Mouse (Mus musculus) lung, postnatal 25 days (tissue): ENCODE data around the gene Shc1.
A peak's percentile ranks its signal among the peaks of the same experiment; 100 is the strongest.

Experiments used
- DNase-seq: peaks from one replicate; pipeline ENCODE4 v3.0.0; 2022; ENCODE audit warnings: low spot score

The Shc1 gene

DNA sequence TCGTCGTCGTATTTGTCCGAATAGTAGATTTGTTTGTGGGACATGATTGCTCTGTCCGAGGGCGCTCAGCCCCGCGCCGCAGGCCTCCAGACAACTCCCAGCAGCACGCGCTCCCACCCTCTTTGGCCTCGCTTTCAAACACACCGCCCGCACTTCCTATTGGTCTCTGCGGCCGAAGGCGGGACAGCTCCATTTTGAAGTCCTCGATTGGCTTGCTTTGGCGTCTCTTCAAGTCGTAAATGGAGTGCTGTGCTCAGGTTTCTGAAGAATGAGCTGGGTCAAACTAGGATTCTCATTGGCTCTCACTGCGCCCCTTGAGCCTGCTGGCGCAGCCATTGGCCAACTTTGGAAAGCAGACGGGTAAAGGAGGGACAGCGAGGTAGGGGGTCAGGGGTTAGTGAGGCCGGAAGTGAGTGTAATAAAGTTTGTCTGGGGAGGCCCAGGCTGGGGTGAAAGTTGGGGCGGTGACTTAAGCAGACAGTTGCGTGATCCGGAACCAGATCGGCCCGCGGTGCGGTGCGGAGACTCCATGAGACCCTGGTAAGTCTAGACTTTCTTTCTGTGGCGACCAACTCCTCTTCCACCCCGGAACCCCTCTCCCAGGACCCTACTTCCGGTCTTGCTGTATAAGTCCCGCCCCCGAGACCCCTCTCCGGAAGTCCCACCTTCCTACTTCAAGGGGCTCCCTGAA is at the start of gene Shc1, which contains the start of gene Cks1b:
Shc1 (plus strand) TSS at position 274 of the 691 bp plus-strand sequence.
Cks1b (minus strand) TSS at position 214 of the 691 bp plus-strand sequence.
- peak; percentile 99 for DNase-seq

DNA sequence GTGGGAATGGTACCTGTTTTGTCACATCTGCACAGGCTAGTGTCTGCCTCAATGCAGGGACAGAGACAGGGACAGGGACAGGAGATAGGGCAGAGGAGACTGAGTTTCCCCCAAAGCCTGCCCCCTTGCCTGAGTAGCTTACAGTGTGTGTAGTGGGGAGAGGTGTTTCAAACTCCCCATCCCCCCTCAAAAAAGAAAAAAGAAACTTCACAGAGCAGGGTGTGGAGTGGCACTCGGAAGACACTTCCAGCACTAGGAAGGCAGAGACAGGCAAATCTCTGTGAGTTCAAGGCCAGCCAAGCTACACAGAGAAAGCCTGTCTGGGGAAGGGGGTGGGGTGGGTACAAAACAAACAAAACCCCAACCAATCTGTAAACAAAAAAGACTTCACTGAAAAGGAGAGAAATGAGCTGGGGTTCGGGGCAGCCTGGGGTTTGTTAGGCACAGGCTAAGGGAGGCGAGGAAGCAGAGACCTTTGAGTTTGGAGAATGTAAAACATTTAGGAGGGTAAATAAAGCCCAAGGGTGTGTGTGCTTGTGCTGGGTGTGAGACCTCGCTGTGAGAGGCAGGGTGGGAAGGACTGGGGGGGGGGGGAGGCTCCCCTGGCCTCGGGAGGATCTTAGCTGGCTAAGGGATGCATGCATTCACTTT is 44.5 kb upstream of the Shc1 start:
- DNase-seq: no peak

DNA sequence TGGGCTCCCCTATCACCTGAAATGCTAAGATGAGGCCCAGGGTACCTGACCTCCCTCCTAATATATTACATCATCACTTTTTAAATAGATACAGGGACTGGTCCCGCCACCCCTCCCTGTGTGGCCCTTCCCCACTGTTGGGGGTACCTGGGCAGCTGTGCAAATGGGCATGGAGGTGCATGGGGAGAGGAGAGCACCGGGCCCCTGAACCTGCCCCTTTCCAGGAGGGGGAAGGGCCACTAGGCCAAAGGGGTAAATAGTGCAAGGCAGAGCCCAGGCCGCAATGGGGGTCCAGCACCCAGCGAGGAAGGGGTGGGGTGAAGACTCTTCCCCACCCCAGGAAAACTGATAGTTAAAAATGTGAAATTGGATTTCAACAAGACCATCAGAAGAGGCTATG is 40.4 kb upstream of the Shc1 start:
- no peak for DNase-seq

DNA sequence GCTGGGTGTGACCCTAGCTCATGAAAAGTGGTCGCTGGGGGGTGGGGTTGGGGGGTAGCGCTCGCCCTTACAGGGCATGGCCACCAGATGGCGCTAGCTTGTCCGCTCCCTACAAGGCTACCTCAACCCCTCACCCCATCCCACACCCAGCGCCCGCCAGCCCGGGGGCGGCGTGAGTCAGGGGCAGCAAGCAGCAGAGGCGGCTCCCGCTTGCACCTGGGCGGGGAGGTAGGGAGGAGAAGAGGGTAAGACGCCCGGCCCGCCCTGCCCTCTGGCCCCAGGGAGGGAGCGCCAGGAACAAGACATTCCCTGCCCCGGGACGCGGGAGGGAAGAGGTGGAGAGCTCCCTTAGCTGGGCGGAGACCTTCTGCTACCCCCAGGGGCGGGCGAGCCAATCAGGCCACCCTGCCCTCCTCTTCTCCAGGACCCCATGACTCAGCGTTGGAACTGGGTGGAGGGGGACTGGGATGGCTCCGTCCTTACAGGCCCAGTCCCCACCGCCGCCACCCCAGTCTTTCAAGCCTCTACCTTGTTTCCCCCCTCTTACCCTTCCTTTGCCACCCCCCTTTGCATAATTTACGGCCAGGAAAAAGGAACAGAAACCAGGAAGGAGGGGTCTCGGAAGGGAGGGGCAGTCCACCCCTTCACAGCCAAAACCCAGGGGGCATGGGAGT is 39.7 kb upstream of the Shc1 start:
- no peak for DNase-seq

DNA sequence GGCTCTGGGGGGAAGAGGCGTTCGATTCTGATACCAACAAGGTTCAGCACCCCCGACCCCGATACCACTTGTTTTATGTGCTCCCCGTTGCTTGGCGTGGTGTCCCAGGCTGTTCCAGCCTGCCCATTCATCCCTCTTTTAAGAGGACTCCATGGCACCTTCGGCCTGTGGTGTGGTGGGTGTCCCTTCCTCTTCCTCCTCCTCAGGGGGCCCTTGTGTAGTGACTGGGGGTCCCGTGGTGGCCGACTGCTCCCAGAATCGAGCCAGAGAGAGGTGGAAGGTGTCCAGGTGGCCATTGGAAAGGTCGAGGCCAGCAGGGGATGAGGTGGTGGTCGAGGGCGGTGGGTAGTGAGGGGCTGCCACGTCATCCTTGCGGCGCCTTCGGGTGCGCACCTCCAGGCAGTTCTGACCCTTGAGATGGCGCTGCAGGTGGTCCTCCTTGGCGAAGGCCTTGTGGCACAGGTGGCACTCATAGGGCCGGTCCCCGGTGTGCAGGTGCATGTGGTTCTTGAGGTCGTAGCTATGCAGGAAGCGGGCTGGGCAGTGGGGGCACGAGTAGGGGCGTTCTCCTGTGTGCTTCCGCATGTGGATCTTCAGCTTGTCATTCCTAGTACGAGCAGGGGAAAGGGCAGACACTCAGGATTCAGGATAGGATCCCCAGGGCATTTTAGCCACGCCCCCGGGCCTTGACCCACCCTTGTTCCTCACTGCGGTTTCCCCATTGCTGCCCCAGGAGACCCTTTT is 38.7 kb upstream of the Shc1 start:
- no peak for DNase-seq

DNA sequence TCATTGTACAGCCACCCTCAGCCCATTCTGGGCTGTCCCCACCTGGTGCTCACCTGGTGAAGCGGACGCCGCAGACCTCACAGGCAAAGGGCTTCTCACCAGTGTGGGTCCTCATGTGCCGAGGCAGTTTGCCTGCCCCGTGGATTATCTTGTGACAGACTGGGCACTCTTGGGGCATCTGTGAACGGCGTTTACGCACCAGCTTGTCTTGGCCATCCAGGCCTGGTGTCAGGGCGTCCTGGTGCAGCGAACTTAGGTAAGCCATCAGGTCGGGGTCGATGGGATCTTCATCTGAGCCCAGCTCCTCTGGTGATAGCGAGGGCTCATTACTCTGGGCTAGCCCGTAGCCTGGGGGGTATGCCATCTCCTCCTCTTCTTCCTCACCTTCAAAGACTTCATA is 38.0 kb upstream of the Shc1 start:
- DNase-seq: no peak

DNA sequence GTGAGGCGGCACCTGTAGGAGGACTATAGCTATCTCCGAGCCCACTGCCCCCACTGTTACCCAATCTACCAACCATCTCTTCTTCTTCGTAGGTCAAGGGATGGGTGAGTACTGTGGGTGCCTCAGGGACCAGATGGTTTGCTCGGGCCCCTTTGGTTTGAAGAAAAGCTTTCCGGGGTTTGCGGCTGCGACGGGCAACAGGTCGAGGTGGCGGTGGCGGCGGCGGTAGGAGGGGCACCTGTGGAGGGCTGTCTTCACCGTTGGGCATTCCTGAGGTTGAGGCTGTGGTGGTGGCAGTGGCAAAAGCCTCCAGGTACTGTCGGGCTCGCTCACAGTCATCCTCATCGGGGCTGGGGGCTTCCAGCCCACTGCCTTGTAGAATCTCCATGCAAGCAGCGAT is 37.5 kb upstream of the Shc1 start:
- DNase-seq: no peak

DNA sequence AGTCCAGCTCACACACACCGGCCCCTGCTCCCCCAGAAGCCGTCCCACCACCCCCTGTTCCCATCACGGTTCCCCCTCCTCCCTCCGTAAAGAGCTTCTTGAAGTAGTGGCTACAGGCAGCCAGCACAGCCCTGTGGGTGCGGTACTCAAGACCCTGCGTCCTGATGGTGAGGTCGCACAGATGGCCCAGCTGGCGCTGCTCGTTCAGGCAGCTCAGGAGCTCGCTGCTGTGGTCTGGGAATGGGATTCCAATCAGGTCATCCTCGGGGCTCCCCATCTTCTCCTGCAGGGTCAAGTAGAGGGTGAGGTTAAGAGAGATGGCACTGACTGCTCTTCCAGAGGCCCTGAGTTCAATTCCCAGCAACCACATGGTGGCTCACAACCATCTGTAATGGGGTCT is 37.0 kb upstream of the Shc1 start:
- no peak for DNase-seq

DNA sequence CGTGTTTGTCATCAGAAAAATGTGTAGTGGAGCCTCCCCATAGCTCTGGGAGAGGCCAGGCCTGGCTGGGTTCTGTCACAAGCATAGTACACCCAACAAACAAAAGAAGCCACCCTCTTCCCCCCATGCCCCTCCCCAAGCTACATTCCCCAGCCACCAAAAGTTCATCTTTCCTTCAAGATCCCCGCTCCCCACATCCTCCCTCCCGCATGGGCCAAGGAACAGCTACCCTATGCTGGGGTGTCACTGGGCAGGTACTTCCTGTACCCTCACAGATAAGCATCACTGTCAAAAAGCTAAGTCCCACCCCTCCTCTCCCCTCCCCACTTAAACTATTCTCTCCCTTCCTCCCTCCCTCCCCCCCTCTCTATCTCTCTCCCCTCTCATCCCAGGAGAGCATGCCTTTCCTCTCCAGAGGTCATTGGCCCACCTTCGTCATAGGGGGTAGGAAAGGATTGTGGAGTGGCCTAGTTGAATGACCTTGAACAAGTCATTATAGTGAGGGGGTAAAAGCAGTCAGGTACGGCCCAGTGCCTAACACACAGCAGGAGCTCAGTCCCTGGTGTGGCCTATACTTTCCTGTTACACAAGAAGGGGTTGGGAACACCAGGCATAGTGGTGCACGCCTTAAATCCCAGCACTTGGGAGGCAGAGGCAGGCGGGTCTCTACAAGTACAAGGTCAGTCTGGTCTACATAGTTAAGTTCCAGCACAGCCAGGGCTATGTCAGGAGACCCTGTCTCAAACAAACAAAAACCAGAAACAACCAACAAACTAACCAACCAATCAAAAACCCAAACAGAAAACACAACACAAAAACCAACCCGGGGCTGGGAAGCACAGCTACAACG is 36.0 kb upstream of the Shc1 start:
- DNase-seq: no peak

DNA sequence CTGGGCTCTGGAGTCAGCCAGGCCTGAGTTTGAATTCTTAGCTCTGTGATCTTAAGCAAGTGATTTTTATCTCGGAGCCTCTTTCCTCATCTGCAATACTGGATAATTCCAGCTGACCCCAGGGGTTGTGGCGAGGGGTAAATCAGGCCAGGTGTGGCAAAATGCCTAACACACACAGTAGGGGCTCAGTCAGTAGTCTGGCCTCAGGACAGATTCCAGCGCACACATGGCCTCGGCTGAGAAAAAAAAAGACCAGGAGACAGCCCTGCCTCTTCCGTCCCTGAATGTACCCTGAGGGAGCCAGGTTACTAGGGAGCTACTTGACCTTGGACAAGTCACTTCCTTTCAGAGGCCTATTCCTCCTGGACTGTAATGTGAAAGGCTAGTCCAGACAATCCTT is 35.3 kb upstream of the Shc1 start:
- DNase-seq: no peak

DNA sequence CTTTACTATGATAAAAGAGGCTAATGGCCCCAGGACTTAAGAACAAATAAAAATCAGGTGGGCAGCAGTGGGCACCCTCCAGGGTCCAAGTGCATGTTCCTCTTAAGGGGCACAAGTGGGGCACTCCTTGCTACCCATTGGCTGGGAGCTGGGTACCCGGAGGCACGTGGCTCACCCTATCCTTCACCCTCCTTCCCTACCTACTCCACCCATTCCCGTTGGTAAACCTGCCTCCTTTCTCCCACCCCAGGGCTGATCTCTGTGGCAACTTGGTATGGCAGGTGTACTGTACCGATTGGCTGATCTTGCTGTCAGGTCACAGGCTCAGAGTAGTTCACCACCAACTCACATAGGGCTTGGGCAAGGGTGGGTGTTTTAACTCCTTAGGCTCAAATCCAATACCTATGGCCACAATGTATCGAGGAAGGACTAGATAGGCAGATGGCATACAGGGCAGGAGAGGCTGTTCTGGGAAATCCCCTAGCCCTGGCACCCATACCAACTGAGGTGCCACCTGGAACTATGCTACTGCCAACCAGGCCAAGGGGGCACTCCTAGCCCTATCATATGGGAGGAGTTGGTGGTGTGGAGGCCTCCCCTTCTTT is 34.5 kb upstream of the Shc1 start:
- no peak for DNase-seq

DNA sequence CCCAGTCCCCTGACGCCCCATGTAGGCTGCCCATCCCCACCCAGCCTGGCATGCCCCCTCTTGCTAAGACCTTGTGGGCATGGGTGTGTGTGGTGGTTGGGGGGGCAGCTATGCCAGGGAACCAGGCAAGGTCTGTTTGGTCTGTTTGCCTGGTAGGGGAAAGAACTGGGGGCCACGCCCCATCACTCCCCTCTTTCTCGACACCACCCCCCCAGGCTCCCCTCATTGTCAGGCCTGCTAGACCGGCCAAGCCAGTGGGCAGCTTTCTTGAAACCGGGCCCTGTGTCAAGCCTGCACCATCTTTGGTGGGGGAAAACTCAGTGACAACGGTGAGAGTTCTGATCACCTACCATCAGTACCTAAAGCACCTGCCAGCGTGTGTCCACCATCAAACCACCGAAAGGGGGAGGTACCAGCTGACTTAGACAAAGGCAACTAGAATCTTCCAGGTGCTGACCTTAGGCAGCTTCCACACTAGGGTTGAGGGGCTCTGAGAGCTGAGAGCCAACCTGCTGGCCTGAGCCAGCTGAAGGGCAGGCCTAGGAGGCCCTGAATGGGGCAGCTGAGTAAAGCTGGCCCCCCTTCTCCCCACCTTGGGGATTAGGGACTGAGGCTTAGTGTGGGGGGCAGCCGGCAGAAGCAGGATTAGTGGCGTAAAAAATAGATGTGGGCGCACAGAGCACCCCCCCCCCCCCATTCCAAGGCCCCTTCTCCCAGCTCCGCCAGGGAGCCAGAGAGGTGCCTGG is 33.7 kb upstream of the Shc1 start:
- DNase-seq: no peak

DNA sequence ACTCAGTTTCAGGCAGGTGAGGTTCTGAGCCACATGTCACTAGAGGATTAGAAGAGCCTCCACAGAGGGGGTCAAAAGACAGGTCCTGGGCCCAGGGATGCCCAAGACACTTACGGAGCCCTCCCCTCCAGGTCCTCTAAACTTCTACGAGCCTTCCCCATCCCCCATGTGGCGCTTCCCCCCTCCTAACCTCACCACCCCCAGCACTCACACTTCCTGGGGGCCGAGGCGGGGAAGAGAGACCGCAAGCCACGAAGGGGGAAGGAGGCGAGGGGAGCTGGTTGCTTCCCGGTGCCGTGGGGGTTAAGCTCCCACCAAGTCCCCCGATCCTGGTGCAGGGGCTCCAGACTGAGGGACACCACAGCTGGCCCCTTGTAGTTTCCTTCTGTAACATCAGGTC is 32.8 kb upstream of the Shc1 start:
- no peak for DNase-seq

DNA sequence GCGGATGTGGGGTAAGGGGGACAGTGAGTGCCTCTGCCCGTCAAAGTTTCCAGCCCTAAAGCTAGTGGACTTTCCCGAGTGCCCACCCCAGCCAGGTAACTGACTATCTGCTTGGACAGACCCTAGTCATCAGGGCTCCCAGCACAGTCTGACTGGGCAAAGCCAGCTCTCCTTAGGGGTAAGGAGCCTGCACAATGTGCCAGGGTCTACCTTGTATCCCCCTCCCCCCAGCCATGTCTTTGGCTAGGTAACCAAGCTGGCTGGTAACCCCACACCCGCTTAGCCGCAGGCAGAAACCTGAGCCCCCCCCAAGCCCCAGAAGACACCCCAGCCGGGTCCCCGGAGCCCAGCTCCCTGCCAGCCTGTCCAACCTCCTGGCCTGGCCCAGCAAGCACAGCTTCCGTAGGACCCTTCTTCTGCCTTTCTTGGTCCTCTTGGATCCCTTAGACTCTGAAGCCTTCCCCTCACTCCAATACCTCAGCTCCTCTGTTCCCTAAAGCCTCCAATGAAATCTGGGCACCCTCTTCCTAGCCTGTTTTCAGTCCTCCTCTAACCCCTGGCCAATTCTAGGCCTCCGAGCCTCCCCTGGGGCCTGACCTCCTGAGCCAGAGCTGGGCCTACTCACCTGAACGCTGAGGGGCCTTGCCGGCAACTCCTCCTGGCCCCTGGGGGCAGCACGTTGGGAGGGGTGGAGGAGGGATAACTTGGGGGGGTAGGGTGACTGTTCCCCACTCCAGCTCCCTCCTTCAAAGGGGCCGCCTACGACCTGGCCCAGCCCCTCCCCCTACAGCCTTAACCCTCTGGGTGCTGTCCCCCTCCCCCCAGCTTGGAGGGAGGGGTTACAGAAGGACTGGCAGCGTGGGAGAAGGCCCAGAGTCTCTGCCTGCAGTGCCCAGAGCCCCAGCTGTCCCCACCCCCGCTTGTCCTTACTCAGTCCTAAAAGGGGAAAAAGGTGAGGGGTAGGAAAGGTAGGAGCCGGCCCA is 31.5 kb upstream of the Shc1 start:
- no peak for DNase-seq

DNA sequence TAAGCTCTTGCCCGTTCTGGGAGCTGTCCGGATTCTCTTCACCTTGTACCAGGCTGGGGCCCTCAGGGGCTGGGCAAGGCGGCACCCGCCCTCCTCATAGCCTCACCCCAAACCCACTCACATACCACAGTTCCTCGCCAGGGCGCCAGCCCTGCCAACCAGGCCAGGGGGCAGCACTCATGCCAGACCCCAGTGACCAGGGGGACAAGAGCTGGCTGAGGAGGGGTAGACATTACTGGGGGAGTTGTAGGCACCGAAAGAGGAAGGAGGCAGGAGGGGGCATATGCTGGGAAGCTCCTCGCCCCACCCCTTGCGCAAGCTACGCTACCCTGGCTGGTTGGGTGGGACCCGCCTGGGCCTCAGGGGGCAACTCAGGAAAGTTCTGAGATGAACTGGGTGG is 30.6 kb upstream of the Shc1 start:
- no peak for DNase-seq

DNA sequence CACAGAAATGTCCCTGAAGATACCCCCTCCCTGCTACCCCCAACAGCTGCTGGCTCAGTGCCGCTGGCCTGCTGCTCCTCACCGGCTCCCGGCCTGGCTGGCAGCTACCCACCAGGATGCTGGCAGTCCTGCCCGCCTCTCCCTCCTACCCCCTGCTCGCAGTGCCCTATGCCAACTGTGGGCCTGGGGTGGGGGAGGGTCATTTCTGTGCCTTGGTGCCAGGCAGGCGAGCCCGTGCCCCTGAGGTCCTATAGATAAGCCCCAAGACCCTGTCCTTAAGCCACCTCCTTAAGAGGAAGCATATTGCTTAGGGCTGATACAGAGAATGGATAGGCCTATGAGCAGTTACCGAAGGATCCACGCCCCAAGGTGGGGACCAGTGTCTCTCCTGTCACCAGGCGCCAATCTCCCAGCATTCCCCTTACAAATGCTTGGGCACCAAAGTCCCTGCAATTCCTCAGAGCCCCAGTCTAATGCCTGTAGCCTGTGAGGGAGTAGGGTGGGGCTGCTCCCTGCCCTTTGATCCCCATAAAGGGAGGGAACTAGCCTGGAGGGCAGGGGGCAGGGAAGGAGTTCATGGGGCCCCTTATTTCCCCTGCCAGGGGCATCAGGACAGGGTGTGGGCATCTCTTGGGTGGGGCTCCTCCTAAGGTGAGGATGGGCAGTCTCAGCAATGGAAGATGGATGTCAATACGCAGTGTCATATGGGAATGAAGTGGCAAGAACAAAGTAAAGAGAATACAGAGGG is 29.9 kb upstream of the Shc1 start:
- no peak for DNase-seq

DNA sequence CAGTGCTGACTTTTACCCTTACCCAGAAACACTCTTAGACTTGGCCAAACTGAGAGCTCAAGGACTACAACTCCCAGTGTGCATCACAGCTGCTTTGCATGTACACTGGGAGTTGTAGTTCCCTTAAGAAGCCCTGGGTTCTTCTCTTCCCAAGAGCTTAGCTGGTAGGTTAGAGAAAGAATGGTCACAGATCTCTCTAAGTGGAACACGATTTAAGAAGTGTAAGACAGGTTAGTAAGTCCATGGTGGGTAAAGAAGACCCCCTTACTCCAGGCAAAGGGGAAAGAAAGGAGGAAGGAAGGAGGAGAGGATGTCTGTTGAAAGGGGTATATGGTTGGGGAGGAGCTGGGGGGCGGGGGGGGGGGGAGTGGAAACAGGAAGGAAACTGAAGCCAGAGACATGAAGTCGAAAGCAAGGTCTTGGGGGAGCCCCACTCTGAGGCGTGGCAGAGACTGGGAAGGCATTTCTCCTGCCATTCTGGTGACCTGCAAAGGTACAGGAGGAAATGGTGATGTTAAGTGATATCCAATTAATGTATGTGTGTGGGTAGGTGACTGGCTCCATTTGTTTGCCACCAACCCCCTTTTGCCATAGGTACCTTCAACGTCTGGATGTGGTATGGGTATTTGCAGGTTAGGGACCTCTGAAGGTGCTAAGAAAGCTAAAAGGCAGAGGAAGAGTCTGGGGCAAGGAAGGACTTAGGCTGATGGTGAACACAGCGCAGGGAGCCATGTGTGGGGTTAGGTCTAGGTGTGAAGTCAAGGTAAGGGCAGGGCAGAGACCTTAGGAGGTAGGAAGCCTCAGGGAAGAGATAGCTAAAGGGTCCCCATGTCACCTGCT is 29.1 kb upstream of the Shc1 start:
- DNase-seq: no peak

DNA sequence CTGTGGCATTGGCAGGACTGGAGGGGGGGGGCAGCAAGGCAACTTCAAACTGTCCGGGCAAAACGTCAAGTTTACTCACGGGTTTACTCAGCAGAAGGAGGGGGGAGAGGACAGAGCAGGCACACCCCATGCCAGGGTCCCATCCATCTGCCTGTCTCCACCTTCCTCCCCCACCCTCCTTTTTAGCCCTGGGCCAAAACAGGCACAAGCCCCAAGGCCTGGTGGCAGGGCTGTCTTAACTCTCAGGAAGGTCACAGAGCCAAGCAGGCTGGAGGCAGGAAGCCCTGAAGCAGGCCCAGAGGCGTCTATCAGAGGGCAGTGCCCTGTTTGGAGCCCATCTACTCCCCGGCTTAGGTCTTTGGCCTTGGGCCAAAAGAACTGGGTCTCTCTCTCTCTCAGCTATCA is 28.1 kb upstream of the Shc1 start:
- no peak for DNase-seq
